Mouse (Mus musculus): Measurements from ENCODE around the gene Tbc1d24.

DNA sequence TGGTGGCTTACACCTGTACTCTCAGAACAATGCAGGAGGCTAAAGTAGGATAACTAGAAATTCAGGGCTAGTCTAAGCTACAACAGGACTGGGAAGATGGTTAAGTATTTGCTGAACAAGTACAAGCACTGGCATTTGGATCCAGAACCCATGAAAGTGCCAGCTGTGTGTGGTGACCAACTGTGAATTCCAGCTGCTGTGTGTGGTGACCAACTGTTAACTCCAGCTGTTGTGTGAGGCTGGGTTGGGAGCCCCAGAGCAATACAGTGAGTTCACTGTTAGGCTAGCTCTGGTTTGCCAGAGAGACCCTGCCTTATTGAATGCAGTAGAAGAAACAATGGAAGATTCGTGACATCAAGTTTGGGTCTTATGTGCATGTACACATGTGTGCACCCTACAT, 31.1 kb upstream of the Tbc1d24 start:
- TF ChIP-seq CTCF (IDR thresholded peaks at IDR 0.05), result no peak
- no peak for TF ChIP-seq EP300 (IDR thresholded peaks at IDR 0.05)

All from lung, postnatal 0 days (tissue).